Mouse (Mus musculus) neural tube, embryonic 14.5 days (tissue): Measurements from ENCODE around the gene Ost4. TPM values are rescaled to one million over a fixed set of nuclear protein-coding genes. Genes with fewer than 3 reads are reported as not detected.

ENCODE experiments used
- ATAC-seq: fragments of 200-750 bp; cut with Nextera tagmentation; 2 replicates; pipeline ENCODE4 v1.8.0; 2017; ENCODE audit warnings: low read depth, mild to moderate bottlenecking, moderate TSS enrichment, moderate library complexity
- H3K27ac ChIP-seq: fragments of 300-500 bp; sonication (generic); 2 replicates; pipeline ENCODE4 v1.5.1; 2014; ENCODE audit warnings: low read depth, mild to moderate bottlenecking, control low read depth, low read length, moderate library complexity, mixed read lengths
- H3K27me3 ChIP-seq: fragments of 300-500 bp; sonication (generic); 2 replicates; pipeline ENCODE4 v1.6.1; 2014; ENCODE audit warnings: low read length; ENCODE audit not compliant: control insufficient read depth, insufficient read depth
- H3K36me3 ChIP-seq: fragments of 300-500 bp; sonication (generic); 2 replicates; pipeline ENCODE4 v1.6.1; 2014; ENCODE audit warnings: low read length, mixed read lengths; ENCODE audit not compliant: control insufficient read depth, insufficient read depth
- H3K4me1 ChIP-seq: fragments of 300-500 bp; sonication (generic); 2 replicates; pipeline ENCODE4 v1.6.1; 2014; ENCODE audit warnings: low read length; ENCODE audit not compliant: control insufficient read depth, insufficient read depth
- H3K4me2 ChIP-seq: fragments of 300-500 bp; sonication (generic); 2 replicates; pipeline ENCODE4 v1.6.1; 2014; ENCODE audit warnings: mild to moderate bottlenecking, low read depth, low read length, control low read depth
- H3K4me3 ChIP-seq: fragments of 300-500 bp; sonication (generic); 2 replicates; pipeline ENCODE4 v1.5.1; 2014; ENCODE audit warnings: low read depth, low read length, control low read depth, mixed read lengths
- H3K9ac ChIP-seq: fragments of 300-500 bp; sonication (generic); replicated peaks from 2 replicates; pipeline ENCODE4 v1.6.1; 2014; ENCODE audit warnings: low read depth, mild to moderate bottlenecking, control low read depth, low read length, mixed read lengths
- H3K9me3 ChIP-seq: fragments of 300-500 bp; sonication (generic); 2 replicates; pipeline ENCODE4 v1.6.1; 2016; ENCODE audit warnings: low read length; ENCODE audit not compliant: control insufficient read depth
- WGBS: fragments of 180-500 bp; shearing (Covaris S2); extraction: QIAGEN DNeasy Blood & Tissue Kit; methylation state at CpG from one replicate; pipeline ENCODE4 v1.1.7; 2014; 5-methylcytosine and 5-hydroxymethylcytosine counted together
- polyA plus RNA-seq: library from polyadenylated mRNA; unstranded; fragments of >200 nt; fragmentation: Nextera tagmentation; extraction: Ambion mirVana; gene quantifications from 2 replicates; pipeline ENCODE4 v1.2.1, GENCODE M21; 2014

Gene Ost4
- polyA plus RNA-seq, 1 experiment from 2014 or later, result 234 TPM

DNA sequence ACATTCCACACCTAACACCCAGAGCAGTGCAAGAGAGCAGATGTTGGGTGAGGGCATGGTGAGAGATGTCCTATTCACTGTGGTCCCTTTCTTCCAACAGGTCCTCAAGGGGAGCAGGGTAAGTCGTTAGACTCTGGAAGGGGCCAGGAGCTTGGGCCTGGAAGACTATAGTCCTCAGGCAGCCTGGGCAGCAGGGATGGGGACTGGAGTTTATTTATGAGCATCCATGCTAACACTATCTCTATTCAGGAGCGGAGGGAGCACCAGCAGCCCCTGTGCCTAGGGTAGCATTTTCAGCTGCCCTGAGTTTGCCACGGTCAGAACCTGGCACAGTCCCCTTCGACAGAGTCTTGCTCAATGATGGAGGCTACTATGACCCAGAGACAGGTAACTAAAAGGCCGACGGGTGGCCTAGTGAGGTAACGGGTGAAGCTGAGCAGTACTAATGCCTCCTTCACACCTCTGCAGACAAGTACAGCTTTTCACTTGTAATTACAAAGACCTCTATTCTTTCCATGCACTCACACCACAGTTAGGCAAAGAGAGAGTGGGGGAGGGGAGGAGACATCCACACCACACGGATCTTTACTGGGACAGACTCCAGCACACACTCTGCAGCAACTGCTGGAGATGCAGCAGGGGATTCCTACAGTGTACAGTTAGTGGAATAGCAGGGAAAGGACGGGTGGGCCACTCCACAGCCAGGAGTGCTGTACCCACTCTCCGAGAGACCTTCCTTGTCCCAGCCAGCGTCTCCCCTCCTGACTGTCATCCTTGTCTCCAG, 12.4 kb upstream of the Ost4 start:
- Histone ChIP-seq H3K27ac (no peak overlapping the region), H3K4me1 (peaks cover 15% of the 10 kb centered on the region; the same call in 1 of the 2 replicates), H3K4me3 (no peak overlapping the region), H3K4me2 (no peak overlapping the region), H3K9me3 (no peaks in the 10 kb centered on the region), H3K36me3 (no peaks in the 10 kb centered on the region), H3K27me3 (no peaks in the 10 kb centered on the region), H3K9ac (no peak overlapping the region)
- 62% methylated on average over 11 of the region's 11 CpGs for WGBS
- no peak for ATAC-seq

DNA sequence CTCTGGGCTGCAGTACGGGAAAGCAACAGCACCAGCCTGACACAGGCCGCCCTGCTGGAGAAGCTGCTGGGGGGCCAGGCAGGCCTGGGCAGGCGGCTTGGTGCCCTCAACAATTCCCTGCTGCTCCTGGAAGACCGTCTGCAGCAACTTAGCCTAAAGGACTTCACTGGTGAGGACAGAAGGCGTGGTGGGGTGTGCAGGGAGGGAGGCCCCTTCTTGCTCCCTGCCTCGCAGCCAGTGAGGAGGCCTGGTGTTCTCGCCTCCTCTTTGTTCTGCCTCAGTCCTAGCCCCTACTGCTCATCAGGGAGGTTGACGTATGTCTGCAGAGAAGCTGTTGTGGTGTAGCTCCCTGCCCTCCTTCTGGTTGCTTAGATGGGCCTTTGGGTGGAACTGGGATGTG, 11.1 kb upstream of the Ost4 start:
- no peak overlapping the region for H3K9ac ChIP-seq
- no peak for ATAC-seq

DNA sequence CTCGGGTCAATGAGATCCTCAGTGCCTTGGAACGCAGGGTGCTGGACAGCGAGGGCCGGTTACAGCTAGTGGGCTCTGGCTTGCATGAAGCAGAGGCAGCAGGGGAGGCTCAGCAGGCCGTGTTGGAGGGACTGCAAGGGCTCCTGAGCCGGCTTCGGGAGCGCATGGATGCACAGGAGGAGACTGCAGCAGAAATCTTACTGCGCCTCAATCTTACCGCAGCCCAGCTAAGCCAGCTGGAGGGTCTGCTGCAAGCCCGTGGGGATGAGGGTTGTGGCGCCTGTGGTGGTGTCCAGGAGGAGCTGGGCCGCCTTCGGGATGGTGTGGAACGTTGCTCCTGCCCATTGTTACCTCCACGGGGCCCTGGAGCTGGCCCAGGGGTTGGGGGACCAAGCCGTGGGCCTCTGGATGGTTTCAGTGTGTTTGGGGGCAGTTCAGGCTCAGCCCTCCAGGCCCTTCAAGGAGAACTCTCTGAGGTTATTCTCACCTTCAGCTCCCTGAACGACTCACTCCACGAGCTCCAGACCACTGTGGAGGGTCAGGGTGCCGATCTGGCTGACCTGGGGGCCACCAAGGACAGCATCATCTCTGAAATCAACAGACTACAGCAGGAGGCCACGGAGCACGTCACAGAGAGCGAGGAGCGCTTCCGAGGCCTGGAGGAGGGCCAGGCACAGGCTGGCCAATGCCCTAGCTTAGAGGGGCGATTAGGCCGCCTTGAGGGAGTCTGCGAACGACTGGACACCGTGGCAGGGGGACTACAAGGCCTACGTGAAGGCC, 10.5 kb upstream of the Ost4 start:
- no peak for ATAC-seq
- no peaks in the 10 kb centered on the region for H3K36me3 ChIP-seq
- no peak overlapping the region for H3K27ac ChIP-seq
- no peak overlapping the region for H3K4me3 ChIP-seq
- no peaks in the 10 kb centered on the region for H3K27me3 ChIP-seq
- no peaks in the 10 kb centered on the region for H3K9me3 ChIP-seq
- H3K4me1 ChIP-seq, result peaks cover 18% of the 10 kb centered on the region; the same call in 1 of the 2 replicates
- H3K9ac ChIP-seq, result no peak overlapping the region
- 86% methylated on average over 31 of the region's 31 CpGs for WGBS
- no peak overlapping the region for H3K4me2 ChIP-seq

More for the DNA sequence above, 11.1 kb upstream of the Ost4 start:
- Histone ChIP-seq H3K9me3 (no peaks in the 10 kb centered on the region), H3K36me3 (no peaks in the 10 kb centered on the region), H3K4me2 (no peak overlapping the region), H3K4me3 (no peak overlapping the region), H3K4me1 (peaks cover 15% of the 10 kb centered on the region; the same call in 1 of the 2 replicates), H3K27ac (no peak overlapping the region), H3K27me3 (no peaks in the 10 kb centered on the region)
- WGBS, result 90% methylated on average over 8 of the region's 8 CpGs

DNA sequence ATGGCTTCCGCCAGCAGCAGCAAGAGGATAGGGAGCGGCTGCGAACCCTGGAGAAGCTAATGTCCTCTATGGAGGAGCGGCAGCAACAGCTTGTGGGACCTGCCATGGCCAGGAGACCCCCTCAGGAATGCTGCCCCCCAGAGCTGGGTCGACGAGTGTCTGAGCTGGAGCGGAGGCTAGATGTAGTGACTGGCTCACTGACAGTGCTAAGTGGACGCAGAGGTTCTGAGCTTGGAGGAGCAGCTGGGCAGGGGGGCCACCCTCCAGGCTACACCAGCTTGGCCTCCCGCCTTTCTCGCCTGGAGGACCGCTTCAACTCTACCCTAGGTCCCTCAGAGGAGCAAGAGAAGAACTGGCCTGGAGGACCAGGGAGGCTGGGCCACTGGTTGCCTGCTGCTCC, 9.8 kb upstream of the Ost4 start:
- 96% methylated on average over 11 of the region's 11 CpGs for WGBS
- no peak for ATAC-seq

DNA sequence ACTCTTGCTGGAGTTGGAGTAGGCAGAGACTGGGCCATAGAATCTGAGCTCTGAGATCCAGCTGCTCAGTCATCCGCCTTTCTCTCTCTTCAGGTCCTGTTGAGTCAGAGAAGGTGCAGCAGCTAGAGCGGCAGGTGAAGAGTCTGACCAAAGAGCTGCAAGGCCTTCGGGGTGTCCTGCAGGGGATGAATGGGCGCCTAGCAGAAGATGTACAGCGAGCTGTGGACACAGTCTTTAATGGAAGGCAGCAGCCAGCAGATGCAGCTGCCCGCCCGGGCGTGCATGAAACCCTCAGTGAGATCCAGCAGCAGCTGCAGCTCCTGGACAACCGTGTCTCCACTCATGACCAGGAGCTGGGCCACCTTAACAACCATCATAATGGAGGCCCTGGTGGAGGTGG, 9.3 kb upstream of the Ost4 start:
- Histone ChIP-seq H3K27me3 (no peaks in the 10 kb centered on the region), H3K9me3 (no peaks in the 10 kb centered on the region), H3K4me1 (peaks cover 17% of the 10 kb centered on the region; the same call in 1 of the 2 replicates), H3K4me3 (no peak overlapping the region), H3K9ac (no peak overlapping the region), H3K4me2 (no peak overlapping the region), H3K36me3 (no peaks in the 10 kb centered on the region), H3K27ac (no peak overlapping the region)
- ATAC-seq, result no peak
- 91% methylated on average over 9 of the region's 9 CpGs for WGBS

More for the DNA sequence above, 9.8 kb upstream of the Ost4 start:
- no peak overlapping the region for H3K4me2 ChIP-seq
- no peaks in the 10 kb centered on the region for H3K27me3 ChIP-seq
- H3K4me1 ChIP-seq, result peaks cover 19% of the 10 kb centered on the region; the same call in 1 of the 2 replicates
- H3K27ac ChIP-seq, result no peak overlapping the region
- H3K9me3 ChIP-seq, result no peaks in the 10 kb centered on the region
- H3K9ac ChIP-seq, result no peak overlapping the region
- H3K4me3 ChIP-seq, result no peak overlapping the region
- H3K36me3 ChIP-seq, result no peaks in the 10 kb centered on the region

DNA sequence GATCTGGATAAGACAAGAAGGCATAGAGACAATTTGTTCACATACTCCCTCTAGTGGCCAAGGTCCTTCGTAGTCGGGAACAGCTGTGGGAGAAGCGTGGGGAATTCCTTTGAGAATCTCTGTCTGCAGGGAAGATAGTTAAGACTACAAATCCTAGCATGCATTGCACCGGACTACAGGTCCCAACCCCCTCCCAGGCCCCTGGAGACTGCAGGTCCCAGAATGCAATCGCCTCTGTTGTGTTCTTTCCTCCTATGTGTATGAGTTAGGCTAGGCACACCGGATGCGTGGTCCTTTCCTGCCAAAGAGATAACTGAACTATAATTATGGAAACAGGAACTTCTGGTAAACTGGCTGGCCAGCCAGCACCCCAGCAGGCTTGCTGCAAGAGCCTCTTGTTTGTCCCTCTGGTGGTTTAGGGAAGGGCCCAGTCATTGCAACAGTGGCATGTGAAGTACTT, 8.4 kb upstream of the Ost4 start:
- peak overlapping the region; percentile 29; the same call in 1 of the 2 replicates for H3K4me2 ChIP-seq
- H3K9ac ChIP-seq, result peak overlapping the region; percentile 28; the same call in 1 of the 2 replicates
- H3K27me3 ChIP-seq, result no peaks in the 10 kb centered on the region
- no peaks in the 10 kb centered on the region for H3K36me3 ChIP-seq
- H3K4me3 ChIP-seq, result 0 out of 2 replicates have a peak overlapping the region, but pooled peaks have one; percentile 7
- 3% methylated on average over 7 of the region's 7 CpGs for WGBS
- peaks cover 17% of the 10 kb centered on the region; the same call in 1 of the 2 replicates for H3K4me1 ChIP-seq
- H3K27ac ChIP-seq, result 0 out of 2 replicates have a peak overlapping the region, but pooled peaks have one; percentile 16
- peak; percentile 85 for ATAC-seq
- no peaks in the 10 kb centered on the region for H3K9me3 ChIP-seq

DNA sequence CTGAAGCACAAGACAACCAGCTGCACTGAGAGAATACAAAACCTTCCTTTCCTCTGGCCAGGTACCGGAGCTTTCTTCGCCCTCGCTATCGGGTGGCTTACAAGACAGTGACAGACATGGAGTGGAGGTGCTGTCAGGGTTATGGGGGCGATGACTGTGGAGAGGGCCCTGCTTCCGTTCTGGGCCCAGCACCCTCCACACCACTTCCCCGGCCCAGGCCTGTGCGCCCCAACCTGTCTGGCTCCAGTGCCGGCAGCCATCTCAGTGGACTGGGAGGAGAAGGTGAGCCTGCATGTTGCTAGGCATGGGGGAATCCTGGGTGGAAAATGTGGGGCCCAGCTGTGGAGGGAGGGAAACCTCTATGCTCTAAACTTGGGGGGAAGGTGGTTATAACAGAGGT, 7.9 kb upstream of the Ost4 start:
- H3K36me3 ChIP-seq, result no peaks in the 10 kb centered on the region
- H3K4me1 ChIP-seq, result peaks cover 14% of the 10 kb centered on the region; the same call in 1 of the 2 replicates
- WGBS, result 76% methylated on average over 9 of the region's 9 CpGs
- H3K9me3 ChIP-seq, result no peaks in the 10 kb centered on the region
- H3K9ac ChIP-seq, result peak overlapping the region; percentile 41; the same call in 1 of the 2 replicates
- H3K27ac ChIP-seq, result no peak overlapping the region
- peak overlapping the region; percentile 25; the same call in 1 of the 2 replicates for H3K4me2 ChIP-seq
- ATAC-seq, result peak; percentile 26
- H3K4me3 ChIP-seq, result no peak overlapping the region
- no peaks in the 10 kb centered on the region for H3K27me3 ChIP-seq

DNA sequence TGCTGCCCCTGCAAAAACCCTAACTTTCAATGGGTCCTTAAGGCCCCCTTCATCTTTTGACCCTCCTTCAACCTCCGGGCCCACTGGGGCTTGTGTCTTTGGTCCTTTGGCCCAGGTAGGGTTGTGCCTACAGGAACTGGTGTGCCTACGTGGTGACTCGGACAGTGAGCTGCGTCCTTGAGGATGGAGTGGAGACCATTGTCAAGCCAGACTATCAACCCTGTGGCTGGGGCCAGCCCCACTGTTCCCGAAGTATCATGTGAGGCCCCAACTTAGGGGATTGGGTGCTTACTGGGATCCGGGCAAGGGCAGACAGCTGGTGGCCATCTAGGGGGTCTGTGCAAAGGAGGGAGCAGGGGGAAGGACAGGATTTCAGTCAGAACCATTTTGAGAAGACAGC, 7.3 kb upstream of the Ost4 start:
- H3K4me1 ChIP-seq, result peaks cover 14% of the 10 kb centered on the region; the same call in 1 of the 2 replicates
- no peak overlapping the region for H3K27ac ChIP-seq
- peak overlapping the region; percentile 41; the same call in 1 of the 2 replicates for H3K9ac ChIP-seq
- no peaks in the 10 kb centered on the region for H3K36me3 ChIP-seq
- WGBS, result 85% methylated on average over 6 of the region's 6 CpGs
- H3K4me3 ChIP-seq, result no peak overlapping the region
- H3K9me3 ChIP-seq, result no peaks in the 10 kb centered on the region
- no peak for ATAC-seq
- peak overlapping the region; percentile 25; the same call in 1 of the 2 replicates for H3K4me2 ChIP-seq
- no peaks in the 10 kb centered on the region for H3K27me3 ChIP-seq
